Mouse (Mus musculus) embryonic fibroblast, embryonic 13.5 days (primary cell): ENCODE data around the gene Disc1.

Experiments
- CTCF ChIP-seq: IDR thresholded peaks from 2 replicates; pipeline ENCODE4 v1.5.1; 2011; ENCODE audit warnings: mild to moderate bottlenecking, control low read depth, low read length, moderate library complexity, borderline replicate concordance; ENCODE audit not compliant: insufficient read depth
- POLR2A ChIP-seq: IDR thresholded peaks from 2 replicates; pipeline ENCODE4 v1.6.1; 2011; ENCODE audit warnings: low read depth, mild to moderate bottlenecking, control low read depth, low read length, moderate library complexity

DNA sequence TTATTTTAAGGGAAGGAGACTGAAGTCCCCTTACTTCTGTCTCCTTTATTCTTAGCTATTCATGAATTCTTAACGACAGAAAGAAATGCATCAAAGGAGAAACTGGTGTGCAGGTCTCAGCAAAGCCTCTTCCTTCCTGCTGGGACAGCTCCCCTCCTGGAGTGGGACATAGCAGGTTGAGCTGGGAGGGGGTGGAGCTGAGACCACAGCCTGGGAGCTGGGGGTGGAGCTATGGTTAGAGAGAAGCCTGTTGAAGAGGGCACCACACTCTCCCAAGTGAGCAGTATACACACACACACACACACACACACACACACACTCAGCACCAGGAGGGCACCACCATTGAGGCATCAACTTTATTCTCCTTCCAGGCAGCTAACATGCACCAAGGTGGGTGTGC lies 193.4 kb downstream of the Disc1 start:
- no peak for TF ChIP-seq POLR2A
- TF ChIP-seq CTCF = no peak
